Mouse (Mus musculus): Measurements from ENCODE around the gene Snx9. TPM values are rescaled to one million over a fixed set of nuclear protein-coding genes. Genes with fewer than 3 reads are reported as not detected.

The Snx9 gene
- polyA plus RNA-seq, 1 experiment from 2014 or later, result 15.3 TPM

DNA sequence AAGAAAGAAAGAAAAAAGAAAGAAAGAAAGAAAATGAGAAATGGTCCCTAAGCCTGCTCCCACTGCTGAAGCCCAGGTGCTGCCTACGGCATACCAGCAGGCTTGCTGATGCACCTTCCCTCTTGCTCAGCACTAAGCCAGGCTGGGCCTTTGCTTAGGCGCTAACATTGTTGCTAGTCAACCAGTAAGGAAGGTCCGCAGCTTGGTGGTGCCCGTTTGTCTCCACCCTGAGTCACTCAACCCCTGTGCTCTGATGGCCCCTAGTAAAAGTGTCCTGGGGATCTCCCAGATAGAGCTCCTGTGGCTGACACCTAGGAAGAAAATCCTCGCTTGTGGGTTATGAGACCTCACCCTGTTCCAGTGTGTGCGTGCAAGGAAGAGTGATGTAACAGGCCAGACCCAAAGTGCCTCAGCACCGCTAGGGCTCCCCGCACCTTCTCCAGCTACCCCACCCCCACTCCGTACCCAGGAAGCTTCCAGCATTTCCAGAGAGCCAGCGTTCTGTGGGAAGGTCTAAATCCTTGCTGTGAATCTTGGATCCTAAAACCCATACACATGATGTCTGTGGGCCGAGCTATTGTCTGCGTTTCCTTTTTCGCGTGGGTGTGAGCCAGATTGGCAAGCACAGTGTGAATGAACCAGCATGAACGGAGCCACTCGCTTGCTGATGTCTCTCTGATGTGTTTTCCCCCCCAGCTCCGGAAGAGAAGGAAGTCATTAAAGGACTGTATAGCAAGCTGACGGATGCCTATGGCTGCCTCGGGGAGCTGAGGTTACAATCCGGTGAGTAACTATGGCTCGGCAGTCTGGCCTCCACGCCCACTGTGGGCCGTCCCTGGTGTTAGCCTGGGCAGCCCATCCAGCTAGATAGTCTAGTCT lies 134.2 kb downstream of the Snx9 start:
- peaks cover 4% of the 10 kb centered on the region; the same call in 1 of the 2 replicates for H3K27me3 ChIP-seq (ENCODE audit: low read depth, poor library complexity, severe bottlenecking)
- no peak overlapping the region for H3K4me3 ChIP-seq
- DNase-seq (ENCODE audit: low spot score), result no peak
- no peaks in the 10 kb centered on the region for H3K36me3 ChIP-seq
- H3K9me3 ChIP-seq (replicated peaks), result no peaks in the 10 kb centered on the region
- WGBS, result 66% methylated on average over 23 of the region's 23 CpGs
- no peak overlapping the region for H3K27ac ChIP-seq (replicated peaks)
- peaks cover 29% of the 10 kb centered on the region for H3K4me1 ChIP-seq

DNA sequence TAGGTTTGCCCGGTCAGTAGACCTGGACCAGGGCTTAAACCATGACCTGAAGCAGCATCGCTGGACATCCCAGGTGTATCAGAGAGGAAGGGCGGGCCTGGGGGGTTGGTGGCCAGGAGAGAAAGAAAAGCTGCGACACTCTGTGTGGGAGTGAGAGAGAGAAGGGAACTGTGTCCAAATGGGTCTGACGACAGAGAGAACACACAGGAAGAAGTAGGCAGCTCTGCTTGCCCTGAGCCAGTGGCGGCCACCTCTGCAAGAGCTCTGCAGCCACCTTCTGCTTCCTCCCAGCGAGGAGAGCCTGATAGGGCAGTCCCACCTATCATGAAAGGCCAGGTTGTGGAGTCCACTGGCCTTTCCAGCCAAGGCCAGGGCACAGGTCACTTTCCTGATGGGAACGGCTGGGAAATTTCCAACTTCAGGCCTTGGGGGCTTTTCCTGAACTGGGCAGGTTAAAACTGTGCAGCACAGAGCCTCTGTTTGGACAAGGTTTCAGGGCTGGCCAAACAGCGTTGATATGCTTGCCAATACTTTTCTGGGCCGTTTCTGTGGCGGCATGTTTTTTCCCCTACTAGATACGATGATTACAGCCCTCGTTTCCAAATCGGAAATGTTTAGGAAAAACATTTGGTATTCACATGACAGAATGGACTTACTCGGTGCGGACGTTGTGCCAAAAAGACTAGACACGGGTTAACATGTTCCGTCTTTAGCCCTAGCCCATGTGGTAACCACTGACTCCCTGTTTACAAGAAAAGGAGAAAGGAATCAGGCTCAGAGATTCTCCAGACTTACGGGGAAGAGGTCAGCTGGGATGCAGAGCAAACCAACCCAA lies 135.3 kb downstream of the Snx9 start:
- H3K27me3 ChIP-seq (ENCODE audit: low read depth, poor library complexity, severe bottlenecking), result peaks cover 4% of the 10 kb centered on the region; the same call in 1 of the 2 replicates
- no peak overlapping the region for H3K27ac ChIP-seq (replicated peaks)
- no peak overlapping the region for H3K4me3 ChIP-seq
- H3K36me3 ChIP-seq, result no peaks in the 10 kb centered on the region
- peaks cover 29% of the 10 kb centered on the region for H3K4me1 ChIP-seq
- 81% methylated on average over 20 of the region's 20 CpGs for WGBS
- DNase-seq (ENCODE audit: low spot score), result no peak
- H3K9me3 ChIP-seq (replicated peaks), result no peaks in the 10 kb centered on the region

- no peak overlapping the region for H3K4me3 ChIP-seq
- 0 out of 2 replicates have a peak overlapping the region, but pooled peaks have one; percentile 17 for H3K27ac ChIP-seq (replicated peaks)
- 59% methylated on average over 16 of the region's 16 CpGs for WGBS
- H3K4me1 ChIP-seq, result peaks cover 29% of the 10 kb centered on the region
- no peak for DNase-seq (ENCODE audit: low spot score)
- H3K9me3 ChIP-seq (replicated peaks), result no peaks in the 10 kb centered on the region
- H3K36me3 ChIP-seq, result no peaks in the 10 kb centered on the region
- H3K27me3 ChIP-seq (ENCODE audit: low read depth, poor library complexity, severe bottlenecking), result peaks cover 4% of the 10 kb centered on the region; the same call in 1 of the 2 replicates
These were observed 136.2 kb downstream of the Snx9 start for GRCm38 (mm10) chr17:5977056-5977920.

DNA sequence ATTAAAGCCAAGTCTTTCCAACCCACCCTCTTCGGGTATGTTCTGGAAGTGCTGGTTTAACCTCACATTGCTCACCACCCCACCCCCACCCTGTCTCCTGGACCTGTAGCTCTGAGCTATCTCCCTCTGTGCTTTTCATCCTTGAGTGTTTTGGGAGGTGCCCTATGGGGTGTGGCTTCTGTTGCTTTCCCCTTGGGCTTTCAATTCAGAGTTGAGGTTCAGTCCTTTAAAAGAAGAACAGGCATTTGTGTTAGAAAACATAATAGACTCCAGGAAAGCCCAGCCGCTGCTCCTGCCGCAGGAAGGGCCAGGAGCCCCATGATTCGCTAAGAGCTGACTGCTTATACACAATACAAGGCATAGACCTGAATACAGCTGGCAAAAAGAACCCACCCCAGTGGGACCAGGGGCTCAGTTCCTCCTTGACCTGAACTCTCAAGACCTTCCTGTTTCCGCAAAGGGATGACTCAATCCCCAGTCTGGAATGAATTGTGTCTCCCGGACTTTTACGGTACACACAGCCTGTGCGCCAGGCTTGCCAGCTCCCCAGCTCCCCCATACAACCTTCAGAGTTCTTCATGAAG lies 136.9 kb downstream of the Snx9 start:
- Histone ChIP-seq H3K36me3 (no peaks in the 10 kb centered on the region), H3K27ac (replicated peaks) (0 out of 2 replicates have a peak overlapping the region, but pooled peaks have one; percentile 17), H3K4me1 (peaks cover 29% of the 10 kb centered on the region), H3K4me3 (no peak overlapping the region), H3K9me3 (replicated peaks) (no peaks in the 10 kb centered on the region), H3K27me3 (ENCODE audit: low read depth, poor library complexity, severe bottlenecking) (peaks cover 4% of the 10 kb centered on the region; the same call in 1 of the 2 replicates)
- DNase-seq (ENCODE audit: low spot score), result no peak
- 74% methylated on average over 8 of the region's 8 CpGs for WGBS

- Histone ChIP-seq H3K4me1 (peaks cover 29% of the 10 kb centered on the region), H3K27me3 (ENCODE audit: low read depth, poor library complexity, severe bottlenecking) (peaks cover 4% of the 10 kb centered on the region; the same call in 1 of the 2 replicates), H3K9me3 (replicated peaks) (no peaks in the 10 kb centered on the region), H3K36me3 (no peaks in the 10 kb centered on the region), H3K27ac (replicated peaks) (0 out of 2 replicates have a peak overlapping the region, but pooled peaks have one; percentile 17), H3K4me3 (no peak overlapping the region)
- WGBS, result 78% methylated on average over 10 of the region's 10 CpGs
- no peak for DNase-seq (ENCODE audit: low spot score)
These were observed 137.5 kb downstream of the Snx9 start for GRCm38 (mm10) chr17:5978505-5979077.

DNA sequence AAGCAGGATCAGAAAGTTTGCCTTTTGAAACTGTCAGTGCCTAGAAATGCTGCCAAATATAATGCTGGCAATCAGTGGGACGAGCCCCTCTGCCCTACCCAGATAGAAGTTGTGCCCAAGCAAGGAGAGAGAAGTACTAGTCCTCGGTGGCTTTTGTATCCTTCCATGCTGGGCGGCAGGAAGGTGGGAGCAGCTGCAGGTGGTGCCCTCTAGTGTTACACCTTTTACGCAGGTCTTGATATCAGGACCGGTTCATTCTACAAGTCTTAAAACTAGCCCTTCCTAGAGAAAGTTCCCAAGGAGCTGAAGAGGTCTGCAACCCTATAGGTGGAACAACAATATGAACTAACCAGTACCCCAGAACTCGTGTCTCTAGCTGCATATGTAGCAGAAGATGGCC lies 139.7 kb downstream of the Snx9 start:
- no peaks in the 10 kb centered on the region for H3K9me3 ChIP-seq (replicated peaks)
- no peak overlapping the region for H3K4me3 ChIP-seq
- WGBS, result 35% methylated on average over 6 of the region's 6 CpGs
- DNase-seq (ENCODE audit: low spot score), result no peak
- H3K27me3 ChIP-seq (ENCODE audit: low read depth, poor library complexity, severe bottlenecking), result peaks cover 4% of the 10 kb centered on the region; the same call in 1 of the 2 replicates
- no peaks in the 10 kb centered on the region for H3K36me3 ChIP-seq
- H3K4me1 ChIP-seq, result peaks cover 24% of the 10 kb centered on the region
- H3K27ac ChIP-seq (replicated peaks), result no peak overlapping the region

Other genes with a start within 250 kb of the Snx9 start
- gene Synj2, start 100.0 kb downstream of the Snx9 start, polyA plus RNA-seq (2016; fragmentation: Nextera tagmentation; extraction: Ambion mirVana), result 0.88 and 1.3 TPM in 2 replicates
- 7.0 and 7.5 TPM in 2 replicates for gene Serac1, start 238.4 kb downstream of the Snx9 start, polyA plus RNA-seq (2016; fragmentation: Nextera tagmentation; extraction: Ambion mirVana)
- 165 and 177 TPM in 2 replicates for gene Gtf2h5, start 238.5 kb downstream of the Snx9 start, polyA plus RNA-seq (2016; fragmentation: Nextera tagmentation; extraction: Ambion mirVana)

Data from midbrain, embryonic 10.5 days (tissue).